Mouse (Mus musculus) thymus, adult 18-20 months (tissue): ENCODE data around the gene Ankrd33.
A peak's percentile ranks its signal among the peaks of the same experiment; 100 is the strongest.

Source experiments
- DNase-seq, 2 experiments: peaks; one replicate each; pipeline ENCODE4 v3.0.0; 2022; ENCODE audit warnings: mixed read lengths in 2 of 2

Gene Ankrd33

GRCm38 (mm10) chr15:101115511-101116110, at the start of gene Ankrd33:
TSS of gene Ankrd33 (plus strand) at chr15:101115755.
- DNase-seq, result no peak

- no peak for DNase-seq
These were observed 49.1 kb upstream of the Ankrd33 start for GRCm38 (mm10) chr15:101066364-101066847.

DNA sequence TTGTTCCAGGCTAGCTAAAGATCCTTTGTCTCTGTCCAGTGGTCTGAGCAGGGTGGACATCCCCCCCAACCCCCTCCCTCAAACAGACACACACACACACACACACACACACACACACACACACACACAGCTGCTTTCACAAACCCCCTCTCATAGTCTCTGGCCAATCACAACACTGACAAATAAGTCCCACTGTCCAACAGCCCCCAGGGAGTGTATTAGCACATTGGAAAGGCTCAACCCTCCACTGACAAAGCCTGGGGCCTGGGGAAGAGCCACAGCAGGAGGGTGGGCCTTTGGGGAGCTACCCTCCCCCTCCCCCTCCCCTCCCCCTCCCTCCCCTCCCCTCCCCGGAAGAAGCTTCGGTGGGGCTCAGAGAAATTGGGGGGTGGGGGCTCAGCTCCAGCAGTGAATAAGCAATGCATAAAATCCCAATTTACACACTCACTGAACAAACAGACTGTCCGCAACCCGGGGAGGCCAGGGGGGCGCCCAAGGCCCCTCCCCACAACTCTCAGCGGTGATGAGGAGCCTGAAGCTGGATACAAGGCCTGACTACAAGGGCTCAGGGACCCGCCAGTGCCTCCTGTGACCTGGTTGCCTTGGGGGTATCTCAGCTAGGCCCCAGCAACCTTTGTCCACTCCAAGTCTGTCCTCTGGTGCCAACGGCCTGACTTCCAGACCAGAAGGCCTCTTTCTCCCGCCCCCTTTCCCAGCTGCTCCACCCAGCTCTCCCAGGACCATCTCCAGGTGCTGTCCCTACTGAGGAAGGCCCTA, 48.4 kb upstream of the Ankrd33 start:
- DNase-seq, result no peak

DNA sequence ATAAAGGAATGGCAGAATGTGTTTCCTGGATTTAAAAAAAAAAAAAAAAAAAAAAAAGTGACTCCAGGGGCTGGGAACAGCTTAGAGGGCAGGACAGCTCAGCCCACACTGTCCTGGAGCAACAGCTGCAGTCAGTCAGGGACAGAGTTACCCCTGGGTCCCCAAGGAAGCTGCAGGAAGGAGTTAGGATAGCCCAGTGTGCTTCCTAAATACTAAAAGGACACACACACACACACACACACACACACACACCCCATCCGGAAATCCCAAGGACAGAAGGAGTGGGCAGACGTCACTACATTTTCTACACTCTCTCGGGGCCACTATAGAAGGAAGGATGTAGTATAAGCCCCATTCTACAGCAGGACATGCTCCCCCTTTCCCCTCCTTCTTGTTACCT, 47.5 kb upstream of the Ankrd33 start:
- DNase-seq, result no peak

DNA sequence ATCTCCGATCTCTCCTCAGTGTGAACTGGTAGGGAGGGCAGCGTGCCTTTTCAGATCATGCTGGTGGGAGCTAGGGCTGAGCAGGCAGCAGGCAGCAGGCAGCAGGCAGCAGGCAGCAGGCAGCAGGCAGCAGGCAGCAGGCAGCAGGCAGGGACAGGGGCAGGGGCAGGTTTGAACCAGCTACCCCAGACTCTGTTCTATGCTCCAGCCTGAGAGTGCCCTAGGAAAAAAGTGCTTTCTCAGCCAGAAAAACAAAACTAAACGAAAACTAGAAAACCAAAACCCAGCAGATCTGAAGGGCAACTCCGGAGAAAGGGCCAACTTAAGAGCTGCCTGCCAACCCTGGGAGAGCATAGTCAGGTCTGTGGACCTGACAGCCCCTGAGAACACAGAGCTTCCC, 46.9 kb upstream of the Ankrd33 start:
- no peak for DNase-seq

DNA sequence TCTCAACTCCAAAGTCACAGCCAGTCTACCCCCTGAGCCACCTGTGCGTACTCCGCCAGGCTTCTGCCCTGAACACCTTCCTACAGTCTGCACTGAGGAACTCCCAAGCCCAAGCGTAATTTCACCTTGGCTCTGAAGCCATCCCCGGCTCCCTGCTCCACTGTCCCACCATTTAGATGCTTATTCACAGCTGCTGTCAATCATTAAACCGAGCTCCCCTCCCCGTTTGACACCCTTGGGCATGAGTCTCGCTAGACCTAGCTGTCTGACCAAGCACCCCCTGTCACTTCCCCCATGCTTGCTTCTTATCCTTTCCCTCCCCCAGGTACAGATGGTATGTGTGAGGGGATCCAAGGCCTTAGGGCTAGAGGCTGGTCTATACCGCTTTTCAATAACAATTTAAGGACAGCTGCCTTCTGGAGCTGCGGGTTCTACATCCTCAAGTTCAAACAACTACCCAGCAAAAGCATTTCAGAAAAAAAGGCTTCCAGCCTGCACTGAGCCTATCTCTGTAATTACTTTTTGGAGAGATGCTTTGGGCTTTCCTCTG, 45.8 kb upstream of the Ankrd33 start:
- no peak for DNase-seq

- DNase-seq, result no peak
These were observed 44.8 kb upstream of the Ankrd33 start for GRCm38 (mm10) chr15:101070762-101071161.

DNA sequence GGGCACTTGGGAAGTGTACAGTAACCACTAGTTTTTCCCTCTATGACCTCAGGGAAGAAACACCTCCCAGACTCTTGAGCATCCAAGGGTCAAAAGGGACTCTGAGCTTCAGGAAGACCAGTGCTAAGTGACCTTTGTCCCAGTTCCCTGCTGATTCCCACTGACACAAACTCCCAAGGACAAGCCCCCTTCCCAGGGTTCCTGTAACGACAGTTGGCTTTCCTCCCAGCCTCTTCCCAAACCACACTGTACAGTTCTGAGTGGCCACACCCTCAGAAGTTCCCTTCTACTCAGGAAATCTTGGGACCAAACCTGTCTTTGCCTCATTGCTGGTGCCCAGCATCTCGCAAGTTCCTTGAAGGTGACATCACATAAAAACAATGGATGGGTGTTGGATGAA, 42.8 kb upstream of the Ankrd33 start:
- DNase-seq, result no peak

DNA sequence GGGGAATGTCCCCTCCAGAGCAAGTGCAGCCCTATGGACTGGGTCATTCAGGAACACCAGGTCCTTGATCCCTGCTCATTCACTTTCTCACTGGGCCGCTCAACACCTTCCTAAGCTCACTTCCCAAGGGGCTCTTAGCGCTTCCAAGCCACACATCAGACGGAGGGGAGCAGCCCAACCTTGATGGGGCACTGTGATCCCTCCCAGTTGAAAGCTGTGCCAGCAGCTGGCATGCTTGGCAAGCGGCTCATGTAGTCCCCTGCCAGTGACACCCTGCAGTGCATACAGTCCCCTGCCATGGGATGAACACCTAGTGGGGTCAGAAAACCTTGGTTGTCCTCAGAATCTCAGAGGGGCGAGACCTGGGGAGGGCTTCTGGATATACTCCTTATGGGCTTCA, 41.5 kb upstream of the Ankrd33 start:
- DNase-seq, result no peak

- DNase-seq, result no peak
These were observed 40.4 kb upstream of the Ankrd33 start for GRCm38 (mm10) chr15:101075150-101075549.

- DNase-seq, result no peak
These were observed 39.9 kb upstream of the Ankrd33 start for GRCm38 (mm10) chr15:101075656-101076055.

GRCm38 (mm10) chr15:101076071-101077000, 39.2 kb upstream of the Ankrd33 start:
- no peak for DNase-seq

DNA sequence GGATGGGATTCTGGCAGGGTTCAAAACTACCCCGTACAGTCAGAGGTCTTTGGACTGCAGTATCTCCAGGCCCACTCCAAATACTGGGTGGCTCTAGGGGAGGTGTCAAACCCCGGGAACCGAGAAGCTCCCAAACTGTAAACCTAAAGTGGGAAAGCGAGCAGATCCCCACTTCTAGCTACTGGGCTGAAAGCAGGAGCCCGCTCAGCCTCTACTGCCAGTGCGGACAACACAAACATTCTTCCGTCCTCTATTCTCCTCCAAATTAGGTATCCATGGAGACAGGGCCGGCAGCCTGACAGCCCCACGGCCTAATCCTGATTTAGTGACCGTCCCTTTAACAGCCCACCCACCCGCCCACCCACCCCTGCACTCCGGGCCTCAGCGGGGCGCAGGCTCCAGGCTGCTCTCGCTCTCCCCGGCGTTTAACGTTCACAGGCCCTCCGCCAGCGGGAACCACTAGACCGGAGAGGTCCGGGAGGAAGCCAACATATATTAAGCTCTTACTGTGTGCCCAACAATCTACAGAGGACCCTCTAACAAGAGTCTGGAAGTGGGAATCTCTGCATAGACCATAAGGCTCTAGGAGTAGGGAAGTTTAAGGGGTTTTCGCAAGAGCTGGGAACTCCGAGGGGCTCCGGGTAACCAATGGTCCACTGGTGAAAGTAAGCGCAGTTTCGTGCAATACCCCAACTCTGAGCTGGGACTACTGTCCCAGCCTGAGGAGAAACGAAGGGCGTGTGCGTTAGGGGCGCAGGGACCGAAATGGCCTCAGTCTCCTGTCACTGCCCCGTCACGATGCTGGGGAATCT, 38.3 kb upstream of the Ankrd33 start:
- DNase-seq, result no peak

- DNase-seq, result no peak
These were observed 37.5 kb upstream of the Ankrd33 start, which contains the start of gene Fignl2 for GRCm38 (mm10) chr15:101077813-101078730. TSS of gene Fignl2 (minus strand) at chr15:101078567.

DNA sequence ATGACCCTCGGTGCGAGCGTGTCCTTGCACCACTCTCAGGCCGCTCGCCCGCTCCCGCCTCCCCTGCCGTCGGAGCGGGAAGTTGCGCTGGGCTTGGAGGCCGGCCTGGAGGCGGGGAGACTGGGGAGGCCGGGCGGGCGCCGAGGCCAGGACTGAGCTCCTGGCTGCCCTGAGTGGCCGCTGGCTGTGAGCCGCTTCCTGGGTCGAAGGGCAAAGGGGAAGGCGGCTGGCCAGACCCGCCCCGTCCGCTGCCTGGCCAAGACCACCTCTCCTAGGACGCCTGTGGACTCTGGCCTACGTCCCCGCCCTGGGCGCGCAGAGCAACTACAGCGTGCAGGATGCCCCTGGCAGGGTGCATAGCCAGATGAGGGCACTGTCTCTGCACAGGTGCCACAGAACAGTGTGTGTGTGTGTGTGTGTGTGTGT, 36.8 kb upstream of the Ankrd33 start:
- peak; percentile 8 to 28 for DNase-seq

- DNase-seq, result no peak
These were observed 35.5 kb upstream of the Ankrd33 start for GRCm38 (mm10) chr15:101080031-101080520.

GRCm38 (mm10) chr15:101081035-101081548, 34.5 kb upstream of the Ankrd33 start:
- no peak for DNase-seq

GRCm38 (mm10) chr15:101082236-101082635, 33.3 kb upstream of the Ankrd33 start:
- DNase-seq, result no peak

GRCm38 (mm10) chr15:101084499-101084898, 31.1 kb upstream of the Ankrd33 start:
- DNase-seq, result no peak

DNA sequence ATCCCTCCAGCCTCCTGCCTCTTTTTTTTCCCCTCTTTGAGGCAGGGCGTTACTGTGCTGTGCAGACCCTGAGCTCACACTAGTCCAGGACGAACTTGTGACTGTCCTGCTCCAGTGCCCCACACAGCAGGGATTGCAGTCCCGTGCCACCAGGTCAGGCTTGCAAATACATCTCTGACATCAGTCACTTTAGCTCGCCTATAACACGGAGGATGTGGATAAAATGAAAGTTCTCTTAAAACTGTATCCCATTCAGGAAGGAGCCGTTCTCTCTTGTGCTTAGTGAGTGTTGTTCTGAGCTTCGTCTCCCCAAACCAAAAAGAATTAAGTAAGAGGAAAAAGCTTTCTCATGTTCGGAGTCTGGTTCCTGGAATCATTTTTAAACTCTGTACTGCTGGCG, 29.1 kb upstream of the Ankrd33 start:
- DNase-seq, result no peak
